Mouse (Mus musculus) CH12F3 (cell line): ENCODE results near the gene Rexo5.

ENCODE experiments used
- in situ Hi-C: fragments of 300-500 bp; cut with MboI; formaldehyde crosslinking; loops from 2 replicates; pipeline ENCODE4 v1.14.3; 2020; ENCODE audit warnings: low sequenced_read_pairs

Gene Rexo5

GRCm38 (mm10) chr7:119793586-119794250 is at the start of gene Rexo5, which contains the start of gene Eri2:
TSS of gene Rexo5 (plus strand) at chr7:119794006.
TSS of gene Eri2 (minus strand) at chr7:119794058.
- in situ Hi-C loops: no loop called here

GRCm38 (mm10) chr7:119744321-119744720 is 49.5 kb upstream of the Rexo5 start:
- in situ Hi-C loops: no loop called here

DNA sequence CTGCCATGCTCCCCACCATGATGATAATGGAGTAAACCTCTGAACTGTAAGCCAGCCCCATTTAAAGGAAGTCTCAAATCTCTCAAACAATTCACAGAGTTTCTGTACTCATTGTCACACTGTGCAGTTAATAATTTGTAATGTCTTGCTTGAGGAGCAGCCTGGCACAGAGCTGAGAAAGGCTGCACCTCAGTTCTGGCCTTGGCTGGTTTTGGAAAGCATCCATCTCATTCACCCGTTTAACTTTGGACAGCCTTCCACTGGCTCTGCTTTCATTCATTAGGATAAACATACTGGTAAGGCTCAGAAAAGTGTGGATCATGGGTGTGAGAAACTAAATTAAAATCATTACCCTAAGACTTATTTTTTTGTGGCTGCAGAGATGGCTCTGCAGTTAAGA is 47.9 kb upstream of the Rexo5 start:
- in situ Hi-C loops: no loop called here

DNA sequence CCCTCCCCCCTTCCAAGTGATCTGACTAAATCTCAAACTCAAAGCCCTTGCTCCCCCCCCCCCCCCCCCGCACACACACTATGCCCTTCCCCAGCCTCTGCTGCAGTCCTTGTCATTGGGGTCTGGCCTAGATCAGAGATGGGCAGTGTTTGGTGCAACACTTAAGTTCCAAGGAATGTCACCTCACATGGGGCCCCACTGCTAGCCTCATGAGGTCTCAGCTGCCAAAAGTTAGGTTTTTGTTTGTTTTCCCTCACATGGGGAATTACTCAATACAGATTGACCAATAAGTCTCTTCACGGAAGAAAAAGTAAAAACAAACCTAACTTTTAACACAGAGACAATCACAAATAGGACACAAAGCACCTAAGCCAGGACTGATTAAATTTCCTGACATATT is 45.0 kb upstream of the Rexo5 start:
- in situ Hi-C loops: no loop called here

DNA sequence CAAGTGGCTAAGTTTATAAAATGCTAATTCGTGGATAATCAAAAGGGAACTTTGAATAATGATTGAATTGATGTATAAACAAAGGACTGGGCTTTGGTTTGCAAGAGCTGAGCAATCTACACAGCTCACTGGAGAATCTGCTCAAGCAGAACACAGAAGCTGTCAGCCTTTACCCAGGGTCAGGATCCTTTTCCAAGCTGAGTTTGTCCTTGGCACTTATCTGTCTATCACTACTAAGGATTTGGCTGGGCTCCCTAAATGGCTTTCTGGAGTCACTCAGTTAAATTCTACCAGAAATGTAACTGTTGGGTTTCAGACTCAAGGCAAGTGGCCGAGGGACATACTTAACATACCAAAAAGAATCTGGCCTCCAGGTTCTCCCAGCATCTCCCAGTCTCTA is 43.9 kb upstream of the Rexo5 start:
- in situ Hi-C loops: no loop called here

- in situ Hi-C loops: no loop called here
Observed at GRCm38 (mm10) chr7:119753696-119754095, 40.1 kb upstream of the Rexo5 start.

- in situ Hi-C loops: no loop called here
Observed at GRCm38 (mm10) chr7:119760527-119760951, 33.3 kb upstream of the Rexo5 start, which contains the start of gene Acsm3. TSS of gene Acsm3 (plus strand) at chr7:119760923.

DNA sequence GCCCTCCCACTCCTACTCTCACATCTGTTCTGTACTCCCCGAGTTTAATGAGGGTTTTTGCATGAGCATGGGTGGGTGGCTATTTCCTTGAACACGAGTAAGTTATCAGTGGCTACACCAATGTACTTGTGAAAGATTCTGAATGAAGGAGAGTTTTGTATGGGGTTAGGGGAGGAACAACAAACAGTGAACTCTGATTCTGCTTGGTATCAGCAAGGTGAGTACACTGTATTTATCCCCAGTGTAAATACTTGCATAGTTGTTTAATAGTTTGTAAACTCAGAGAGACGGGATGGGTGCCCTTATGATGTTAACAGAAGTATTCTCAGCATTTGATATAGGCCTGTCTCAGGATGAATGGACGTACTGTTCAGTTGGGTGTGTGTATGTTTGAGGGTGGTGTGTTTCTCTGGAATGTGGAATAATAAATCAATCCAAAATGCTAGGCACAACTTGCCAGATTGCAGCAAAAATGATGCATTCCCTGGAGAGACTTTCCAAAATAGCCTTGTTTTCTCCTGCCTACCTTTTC is 31.6 kb upstream of the Rexo5 start:
- in situ Hi-C loops: no loop called here

GRCm38 (mm10) chr7:119764377-119764776 is 29.4 kb upstream of the Rexo5 start:
- in situ Hi-C loops: no loop called here

DNA sequence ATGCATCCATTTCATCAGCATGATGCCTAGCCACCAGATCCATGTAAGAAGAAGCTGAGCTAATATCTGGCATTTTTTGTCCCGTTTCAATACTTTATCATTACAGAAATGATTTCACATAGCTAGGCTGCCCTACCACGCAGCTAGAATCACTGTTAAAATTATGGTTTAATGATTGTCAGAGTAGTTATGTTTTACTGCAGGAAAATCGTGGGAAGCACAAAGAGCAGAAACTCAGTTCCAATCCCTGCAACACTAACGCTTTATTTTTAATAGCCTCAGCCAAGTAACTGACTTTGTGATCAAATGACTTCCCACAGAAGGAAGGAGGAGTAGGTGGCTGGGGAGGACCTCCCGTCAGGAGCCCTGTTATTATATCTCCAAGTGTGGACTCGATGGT is 26.8 kb upstream of the Rexo5 start:
- in situ Hi-C loops: no loop called here

- in situ Hi-C loops: no loop called here
Observed at GRCm38 (mm10) chr7:119769895-119770294, 23.9 kb upstream of the Rexo5 start.

- in situ Hi-C loops: no loop called here
Observed at GRCm38 (mm10) chr7:119783453-119783852, 10.4 kb upstream of the Rexo5 start.

DNA sequence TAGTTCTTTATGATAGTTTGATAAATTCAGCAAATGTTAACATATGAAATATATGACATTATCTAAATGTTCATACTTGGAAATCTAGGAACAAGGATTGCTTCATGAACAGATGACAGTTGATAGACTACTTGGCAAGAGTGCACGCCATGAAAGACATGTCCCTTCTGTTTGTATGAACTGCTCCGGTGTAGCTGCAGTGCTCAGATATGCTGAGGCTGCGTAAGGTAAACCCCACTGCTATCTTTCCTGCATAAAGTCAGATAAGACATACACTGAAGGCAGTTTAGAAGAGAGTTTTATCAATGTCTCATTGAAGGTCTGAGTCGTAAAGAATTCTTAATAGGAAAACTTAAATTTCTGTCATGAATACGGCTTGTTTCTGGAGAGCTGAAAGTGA is 8.9 kb upstream of the Rexo5 start:
- in situ Hi-C loops: no loop called here

- in situ Hi-C loops: no loop called here
Observed at GRCm38 (mm10) chr7:119789024-119789423, 4.8 kb upstream of the Rexo5 start.

GRCm38 (mm10) chr7:119794251-119794638 is 439 bp downstream of the Rexo5 start:
- in situ Hi-C loops: no loop called here

- in situ Hi-C loops: no loop called here
Observed at GRCm38 (mm10) chr7:119795311-119795710, 1.5 kb downstream of the Rexo5 start.

GRCm38 (mm10) chr7:119800488-119800887 is 6.7 kb downstream of the Rexo5 start:
- in situ Hi-C loops: no loop called here

- in situ Hi-C loops: no loop called here
Observed at GRCm38 (mm10) chr7:119800991-119801390, 7.2 kb downstream of the Rexo5 start.

DNA sequence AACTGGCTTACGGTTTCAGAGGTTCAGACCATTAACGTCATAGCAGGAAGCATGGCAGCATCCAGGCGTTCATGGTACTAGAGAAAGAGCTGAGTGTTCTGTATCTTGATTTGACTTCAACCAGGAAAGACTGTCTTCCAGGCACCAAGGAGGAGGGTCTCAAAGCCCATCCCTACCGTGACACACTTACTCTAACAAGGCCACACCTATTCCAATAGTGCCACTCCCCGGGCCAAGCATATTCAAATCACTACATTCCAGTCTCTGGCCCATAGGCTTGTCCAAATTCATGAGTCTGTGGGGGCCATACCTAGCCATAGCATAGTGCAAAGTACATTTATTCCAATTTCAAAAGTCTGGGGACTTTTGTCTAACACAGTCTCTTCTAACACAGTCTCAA is 13.6 kb downstream of the Rexo5 start:
- in situ Hi-C loops: no loop called here

DNA sequence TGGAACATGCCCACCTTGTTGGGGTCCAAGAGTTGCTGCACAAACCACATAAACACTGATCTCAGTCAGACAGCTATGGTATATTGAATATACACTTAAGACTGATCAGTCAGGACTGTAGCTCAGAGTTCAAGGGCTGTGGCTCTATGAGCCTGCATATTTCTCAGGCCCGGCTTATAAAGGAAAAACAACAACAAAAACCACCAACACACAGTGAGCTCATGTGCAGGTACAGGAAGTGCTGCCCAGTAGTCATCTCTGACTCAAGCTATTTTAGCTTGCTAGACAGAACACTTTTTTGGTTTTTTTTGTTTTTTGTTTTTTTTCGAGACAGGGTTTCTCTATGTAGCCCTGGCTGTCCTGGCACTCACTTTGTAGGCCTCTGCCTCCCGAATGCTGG is 14.9 kb downstream of the Rexo5 start:
- in situ Hi-C loops: no loop called here

DNA sequence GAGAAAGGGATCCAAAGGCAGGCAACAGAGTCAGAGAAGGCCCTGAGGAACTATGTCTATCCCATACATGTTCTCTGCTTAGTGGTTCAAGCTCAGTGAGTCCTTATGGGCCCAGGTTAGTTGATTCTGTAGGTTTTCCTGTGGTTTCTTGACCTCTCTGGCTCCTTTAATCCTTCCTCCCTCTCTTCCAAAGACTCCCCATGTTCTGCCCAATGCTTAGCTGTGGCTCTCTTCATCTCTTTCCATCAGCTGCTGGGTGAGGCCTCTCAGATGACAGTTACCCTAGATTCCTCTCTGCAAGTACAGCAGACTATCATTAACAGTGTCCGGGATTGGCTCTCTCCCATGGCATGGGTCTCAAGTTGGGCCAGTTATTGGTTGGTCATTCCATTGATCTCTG is 41.6 kb downstream of the Rexo5 start:
- in situ Hi-C loops: no loop called here

DNA sequence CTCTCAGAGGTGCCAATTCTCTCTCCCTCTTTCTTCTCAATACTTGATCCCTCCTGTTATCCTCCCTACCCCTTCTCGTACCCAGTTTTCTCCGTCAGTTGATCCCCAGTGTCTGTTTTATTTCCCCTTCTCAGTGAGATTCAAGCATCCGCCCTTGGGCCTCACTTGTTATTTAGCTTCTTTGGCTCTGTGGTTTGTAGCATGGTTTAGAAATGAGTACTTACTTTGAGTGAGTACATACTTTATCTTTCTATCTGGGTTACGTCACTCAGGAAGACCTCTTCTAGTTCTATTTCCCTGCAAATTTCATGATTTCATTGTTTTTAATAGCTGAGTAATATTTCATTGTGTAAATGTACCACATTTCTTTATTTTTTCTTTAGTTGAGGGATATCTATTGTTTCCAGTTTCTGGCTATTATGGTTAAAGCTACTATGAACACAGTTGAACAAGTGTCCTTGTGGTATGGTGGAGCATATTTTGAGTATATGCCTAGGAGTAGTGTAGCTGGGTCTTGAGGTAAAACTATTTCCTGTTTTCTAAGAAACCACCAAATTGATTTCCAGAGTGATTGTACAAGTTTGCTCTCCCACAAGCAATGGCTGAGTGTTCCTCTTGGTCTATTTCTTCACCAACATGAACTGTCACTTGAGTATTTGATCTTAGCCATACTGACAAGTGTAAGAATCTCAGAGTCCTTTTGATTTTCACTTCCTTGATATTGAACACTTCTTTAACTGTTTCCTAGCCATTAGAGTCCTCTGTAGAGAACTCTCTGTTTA is 42.4 kb downstream of the Rexo5 start:
- in situ Hi-C loops: no loop called here
